11 mouse cellular contexts compared by ENCODE assay signal in the genomic region with DNA sequence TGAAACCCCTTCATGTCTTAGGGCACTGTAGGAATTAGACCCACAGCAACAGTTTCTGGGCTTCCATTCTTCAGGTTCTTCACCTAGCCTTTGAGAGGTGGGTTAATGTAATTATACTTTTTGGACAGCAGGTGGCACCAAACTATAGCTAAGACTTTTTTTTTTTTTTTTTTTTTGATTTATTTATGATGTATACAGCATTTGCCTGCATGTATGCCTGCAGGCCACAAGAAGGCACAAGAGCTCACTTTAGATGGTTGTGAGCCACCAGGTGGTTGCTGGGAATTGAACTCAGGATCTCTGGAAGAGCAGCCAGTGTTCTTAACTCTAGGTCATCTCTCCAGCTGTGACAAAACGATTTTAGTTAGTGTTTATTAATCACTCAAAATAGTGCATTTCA. TPM values are rescaled to one million over a fixed set of nuclear protein-coding genes. Genes with fewer than 3 reads are reported as not detected.
DNase-seq lines count a peak whose midpoint lies in the region; ATAC-seq and TF ChIP-seq lines count a peak whose summit lies in the region.
"Had no signal": no experiment of that assay in that cellular context is flagged by ENCODE, and none has a peak within 500 bp of the region (broad histone marks: within the 10 kb centered on the region; RNA-seq: fewer than 3 reads in every experiment).

No protein-coding gene starts in this region.

- 79% methylated on average over 1 of the region's 1 CpGs for WGBS in heart, embryonic 11.5 days (ENCODE audit: insufficient replicate concordance)
- WGBS in midbrain, postnatal 0 days, result 100% methylated on average over 1 of the region's 1 CpGs
- 92% methylated on average over 1 of the region's 1 CpGs for WGBS in midbrain, embryonic 13.5 days

- no peak overlapping the region for H3K27ac ChIP-seq in heart, embryonic 11.5 days (ENCODE audit: low read depth, low read length)
- no peak overlapping the region for H3K27ac ChIP-seq in midbrain, postnatal 0 days (ENCODE audit: low read depth, low read length)
- H3K27ac ChIP-seq in midbrain, embryonic 13.5 days, result no peak overlapping the region

- H3K4me2 ChIP-seq in heart, embryonic 11.5 days, result no peak overlapping the region
- no peak overlapping the region for H3K4me2 ChIP-seq in midbrain, postnatal 0 days (ENCODE audit: low read depth, low read length, poor library complexity, severe bottlenecking)
- no peak overlapping the region for H3K4me2 ChIP-seq in midbrain, embryonic 13.5 days (replicated peaks)

- H3K9me3 ChIP-seq in heart, embryonic 11.5 days (replicated peaks; ENCODE audit: control insufficient read depth, low read length), result no peaks in the 10 kb centered on the region
- H3K9me3 ChIP-seq in midbrain, postnatal 0 days (ENCODE audit: low read length), result no peaks in the 10 kb centered on the region
- H3K9me3 ChIP-seq in midbrain, embryonic 13.5 days, result no peaks in the 10 kb centered on the region

- peak; percentile 7 for DNase-seq in heart, adult 11 months
- peak; percentile 58 for DNase-seq in midbrain, postnatal 0 days (ENCODE audit: low spot score)
- DNase-seq in embryo, embryonic 10 days (ENCODE audit: low spot score), result peak; percentile 59
- DNase-seq in retina, postnatal 1 day, result peak; percentile 73
- no peak for DNase-seq in cerebellum, adult 9-10 months
- no peak for DNase-seq in layer of hippocampus, postnatal 10 days (ENCODE audit: low spot score in 2 of 2)
- DNase-seq: right cerebral cortex, adult 18-20 months had no signal

- ATAC-seq in heart, embryonic 11.5 days (replicated peaks; ENCODE audit: insufficient number of reproducible peaks, low FRiP score, low TSS enrichment), result no peak
- no peak for ATAC-seq in midbrain, postnatal 0 days (ENCODE audit: low FRiP score)
- no peak for ATAC-seq in midbrain, embryonic 13.5 days

- no peaks in the 10 kb centered on the region for H3K36me3 ChIP-seq in heart, embryonic 11.5 days (ENCODE audit: control insufficient read depth, insufficient read depth, low read length)
- H3K36me3 ChIP-seq in midbrain, postnatal 0 days (ENCODE audit: insufficient read depth, low read length), result no peaks in the 10 kb centered on the region
- H3K36me3 ChIP-seq in midbrain, embryonic 13.5 days, result no peaks in the 10 kb centered on the region

- no peaks in the 10 kb centered on the region for H3K27me3 ChIP-seq in heart, embryonic 11.5 days (ENCODE audit: control insufficient read depth, insufficient read depth, low read length)
- H3K27me3 ChIP-seq in midbrain, postnatal 0 days (ENCODE audit: insufficient read depth, low read length), result no peaks in the 10 kb centered on the region
- no peaks in the 10 kb centered on the region for H3K27me3 ChIP-seq in midbrain, embryonic 13.5 days

- H3K4me1 ChIP-seq in heart, embryonic 11.5 days (ENCODE audit: control insufficient read depth, insufficient read depth, low read length), result no peaks in the 10 kb centered on the region
- H3K4me1 ChIP-seq in midbrain, postnatal 0 days (ENCODE audit: insufficient read depth, low read length), result no peaks in the 10 kb centered on the region
- H3K4me1 ChIP-seq in midbrain, embryonic 13.5 days (replicated peaks), result no peaks in the 10 kb centered on the region

- H3K4me3 ChIP-seq in heart, embryonic 11.5 days (ENCODE audit: low read depth, low read length), result no peak overlapping the region
- no peak overlapping the region for H3K4me3 ChIP-seq in midbrain, postnatal 0 days (ENCODE audit: low read depth, low read length)
- no peak overlapping the region for H3K4me3 ChIP-seq in midbrain, embryonic 13.5 days (replicated peaks)

- H3K9ac ChIP-seq in heart, embryonic 11.5 days (ENCODE audit: low read depth, low read length), result no peak overlapping the region
- no peak overlapping the region for H3K9ac ChIP-seq in midbrain, postnatal 0 days (replicated peaks; ENCODE audit: low read length, poor library complexity, severe bottlenecking)
- no peak overlapping the region for H3K9ac ChIP-seq in midbrain, embryonic 13.5 days (replicated peaks)

- peak; percentile 72 for TF ChIP-seq CTCF in midbrain, postnatal 0 days (IDR thresholded peaks at IDR 0.05)

RNA-seq across cellular contexts. Expression of gene Krt25, which starts 11.9 kb away (rescaled TPM):
- not detected in 2 replicates for polyA plus RNA-seq in heart, embryonic 11.5 days (2014; fragmentation: Nextera tagmentation; extraction: Ambion mirVana)
- 0.11 and 0.19 TPM in 2 replicates for total RNA-seq in midbrain, postnatal 0 days (2014; rRNA removed)
- polyA plus RNA-seq in midbrain, postnatal 0 days (2015; fragmentation: Nextera tagmentation; extraction: Ambion mirVana), result 0.29 and 0.54 TPM in 2 replicates
- 0.17 TPM in 1 of 2 replicates, not detected in the other for polyA plus RNA-seq in midbrain, embryonic 13.5 days (2015; fragmentation: Nextera tagmentation; extraction: Ambion mirVana)
- total RNA-seq in layer of hippocampus, postnatal 10 days (2021), result not detected
- polyA plus RNA-seq: limb, embryonic 11.5 days had no signal

RNA-seq across cellular contexts. Expression of gene Krt24, which starts 25.8 kb away (rescaled TPM):
- not detected in 2 replicates for polyA plus RNA-seq in heart, embryonic 11.5 days (2014; fragmentation: Nextera tagmentation; extraction: Ambion mirVana)
- total RNA-seq in midbrain, postnatal 0 days (2014; rRNA removed), result not detected in 2 replicates
- polyA plus RNA-seq in midbrain, postnatal 0 days (2015; fragmentation: Nextera tagmentation; extraction: Ambion mirVana), result 0.07 and 0.21 TPM in 2 replicates
- polyA plus RNA-seq in midbrain, embryonic 13.5 days (2015; fragmentation: Nextera tagmentation; extraction: Ambion mirVana), result not detected in 2 replicates
- not detected for total RNA-seq in layer of hippocampus, postnatal 10 days (2021)
- polyA plus RNA-seq: frontal cortex, adult 2 months had no signal

RNA-seq across cellular contexts. Expression of gene Krt26, which starts 26.9 kb away (rescaled TPM):
- polyA plus RNA-seq in heart, embryonic 11.5 days (2014; fragmentation: Nextera tagmentation; extraction: Ambion mirVana), result not detected in 2 replicates
- 0.11 and 1.2 TPM in 2 replicates for total RNA-seq in midbrain, postnatal 0 days (2014; rRNA removed)
- polyA plus RNA-seq in midbrain, postnatal 0 days (2015; fragmentation: Nextera tagmentation; extraction: Ambion mirVana), result 0.46 and 0.54 TPM in 2 replicates
- 0.30 and 0.39 TPM in 2 replicates for polyA plus RNA-seq in midbrain, embryonic 13.5 days (2015; fragmentation: Nextera tagmentation; extraction: Ambion mirVana)
- under 1 TPM; 0.13 to 0.23 TPM for total RNA-seq in layer of hippocampus, postnatal 10 days (2021)
- polyA plus RNA-seq: frontal cortex, adult 2 months; limb, embryonic 11.5 days had no signal

RNA-seq across cellular contexts. Expression of gene Krt27, which starts 40.0 kb away (rescaled TPM):
- polyA plus RNA-seq in heart, embryonic 11.5 days (2014; fragmentation: Nextera tagmentation; extraction: Ambion mirVana), result not detected in 2 replicates
- 1.0 TPM in 1 of 2 replicates, not detected in the other for total RNA-seq in midbrain, postnatal 0 days (2014; rRNA removed)
- polyA plus RNA-seq in midbrain, postnatal 0 days (2015; fragmentation: Nextera tagmentation; extraction: Ambion mirVana), result 0.22 and 0.28 TPM in 2 replicates
- not detected in 2 replicates for polyA plus RNA-seq in midbrain, embryonic 13.5 days (2015; fragmentation: Nextera tagmentation; extraction: Ambion mirVana)
- total RNA-seq in layer of hippocampus, postnatal 10 days (2021), result not detected
- polyA plus RNA-seq: frontal cortex, adult 2 months; limb, embryonic 11.5 days had no signal

Comparison
In these comparisons a context has a peak if more than half of its experiments do, and no peak if none do; other contexts are left out.
1. DNase-seq: peak in heart, adult 11 months (single experiment), midbrain, postnatal 0 days (single experiment), embryo, embryonic 10 days (single experiment) and retina, postnatal 1 day (single experiment); none in cerebellum, adult 9-10 months (single experiment) and layer of hippocampus, postnatal 10 days (0 of 2).